Mouse (Mus musculus): Measurements from ENCODE around the gene Ltf.

DNA sequence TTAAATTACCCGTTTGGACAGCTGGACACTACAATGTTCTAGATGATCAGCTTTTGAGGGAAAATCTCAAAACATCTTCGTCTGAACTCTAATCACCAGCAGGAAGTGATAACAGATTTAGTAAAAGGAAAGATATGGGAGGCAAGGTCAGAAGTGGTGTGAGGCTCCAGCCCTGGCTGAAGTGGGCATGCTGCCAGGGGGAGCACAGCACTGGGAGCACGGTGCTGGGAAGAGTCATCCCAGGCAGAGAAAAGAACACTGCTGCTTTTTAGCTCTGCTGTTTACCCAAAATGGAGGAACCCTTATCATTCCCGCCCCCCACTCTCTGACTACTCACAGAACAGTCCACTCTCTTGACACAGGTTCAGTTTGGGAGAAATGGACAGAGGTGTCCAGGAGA, 20.9 kb downstream of the Ltf start:
- TF ChIP-seq CTCF (IDR thresholded peaks at IDR 0.05; ENCODE audit: low read depth) = no peak
- no peak for TF ChIP-seq EP300 (IDR thresholded peaks at IDR 0.05; ENCODE audit: low read depth)
